Mouse (Mus musculus) Patski (cell line): ENCODE data around the gene Glrx5. TPM values are rescaled to one million over a fixed set of nuclear protein-coding genes. Genes with fewer than 3 reads are reported as not detected.
A peak's percentile ranks its signal among the peaks of the same experiment; 100 is the strongest.

Experiments used
- ATAC-seq: fragments of 100-300 bp; one replicate; pipeline ENCODE4 v1.8.0; 2021
- CTCF ChIA-PET: fragments of 350-600 bp; sonication (Branson Sonifier 250); formaldehyde crosslinking; loops from one replicate; lab custom pipeline; 2022; ENCODE audit warnings: inconsistent platforms; lab: Charles Lee
- POLR2A ChIA-PET: fragments of 350-600 bp; sonication (Branson Sonifier 250); formaldehyde crosslinking; loops from one replicate; lab custom pipeline; 2022; ENCODE audit warnings: antibody characterized with exemption, inconsistent platforms; lab: Charles Lee
- DNase-seq: peaks from one replicate; pipeline ENCODE4 v3.0.0-alpha.2; 2011; ENCODE audit warnings: low read depth, low spot score
- H3K27me3 ChIP-seq: fragments of 371-371 bp; one replicate; pipeline ENCODE4 v1.5.1; 2021
- CTCF ChIP-seq: fragments of 100-300 bp; IDR thresholded peaks from one replicate; pipeline ENCODE4 v1.5.1; 2021
- in situ Hi-C: fragments of 300-500 bp; cut with MboI; formaldehyde crosslinking; loops from 3 replicates; pipeline ENCODE4 v1.11.1; 2018; ENCODE audit warnings: low pct_unique_long_range_greater_than_20kb, mixed read lengths
- polyA plus RNA-seq: library from polyadenylated mRNA; unstranded; gene quantifications from one replicate; pipeline ENCODE4 v1.2.3, GENCODE M21; 2021

Gene Glrx5
- polyA plus RNA-seq, result 88.8 TPM

DNA sequence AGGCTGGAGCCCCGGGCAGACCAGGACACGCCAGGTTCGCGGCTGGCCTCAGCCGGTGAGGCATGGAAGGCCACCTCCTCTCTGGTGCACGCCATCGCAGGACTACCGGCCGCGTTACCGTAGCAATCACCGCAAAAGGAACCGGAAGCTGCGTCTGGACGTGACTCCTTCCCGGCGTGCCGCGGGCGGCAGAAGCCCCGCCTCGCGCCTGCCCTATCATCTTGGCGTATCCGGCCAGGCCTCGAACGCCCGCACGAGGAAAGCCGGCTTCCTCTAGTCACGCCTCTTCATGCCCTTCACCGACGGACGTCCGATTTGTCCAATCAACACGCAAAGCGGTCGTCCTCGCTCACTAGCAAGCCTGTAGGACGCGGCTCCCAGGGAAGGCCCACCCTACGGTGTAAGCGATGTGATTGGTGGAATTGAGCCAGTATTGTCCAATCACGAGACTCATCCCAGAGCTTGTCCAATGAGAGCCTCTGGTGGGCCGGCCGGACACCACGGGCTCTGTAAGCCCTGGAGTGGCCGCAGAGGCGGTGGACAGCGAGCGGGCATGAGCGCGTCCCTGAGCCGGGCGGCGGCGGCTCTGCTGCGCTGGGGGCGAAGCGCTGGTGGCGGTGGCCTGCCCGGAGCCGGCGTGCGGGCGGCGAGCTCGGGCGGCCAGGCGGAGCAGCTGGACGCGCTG is at the start of gene Glrx5:
Gene Glrx5, plus strand, starts transcription at position 542 of the 685 bp plus-strand sequence.
- ChIA-PET CTCF (interaction anchor here (6.8 kb wide), 1 partner anchor 79 kb away, joined by 34 read pairs; no protein-coding TSS in a partner anchor), POLR2A (interaction anchor here (0.6 to 1.2 kb wide), 3 partner anchors 10 to 1352 kb away, joined by 3 to 6 read pairs (median 3); no protein-coding TSS in a partner anchor)
- TF ChIP-seq CTCF, result no peak
- ATAC-seq (peak; percentile 99), DNase-seq (peak; percentile 100)
- in situ Hi-C loops, result loop anchor here (25.0 kb wide), 1 partner anchor 595 kb away; no protein-coding TSS in a partner anchor
- no peaks in the 10 kb centered on the region for H3K27me3 ChIP-seq

DNA sequence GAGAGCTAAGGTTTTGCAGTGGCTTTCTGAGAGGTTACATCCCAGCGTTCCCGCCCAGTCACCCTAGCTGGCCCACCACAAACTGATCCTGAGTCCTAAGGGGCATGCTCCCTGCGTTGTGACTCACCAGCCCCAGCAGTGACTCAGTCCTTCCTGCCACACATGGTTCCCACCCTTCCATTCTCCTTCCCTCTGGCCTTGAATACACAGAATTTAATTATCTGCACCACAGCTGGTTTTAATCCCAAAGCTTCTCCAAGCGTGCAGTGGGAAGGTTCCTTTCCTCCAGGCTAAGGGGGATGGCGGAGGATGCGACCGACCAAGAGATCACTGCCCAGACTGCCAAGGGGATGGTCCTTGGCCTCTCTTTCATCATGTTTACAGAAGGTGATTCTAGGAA is 49.0 kb upstream of the Glrx5 start:
- ChIA-PET POLR2A (interaction anchor here (1.2 to 1.8 kb wide), 2 partner anchors 26 to 28 kb away, joined by 3 to 4 read pairs; no protein-coding TSS in a partner anchor), CTCF (interaction anchor here (1.2 to 1.5 kb wide), 2 partner anchors 18 to 45 kb away, joined by 3 to 8 read pairs; no protein-coding TSS in a partner anchor)
- H3K27me3 ChIP-seq, result no peaks in the 10 kb centered on the region
- no peak for TF ChIP-seq CTCF
- in situ Hi-C loops, result loop anchor here (25.0 kb wide), 1 partner anchor 1296 kb away; the partner anchor contains the start of genes Serpina16 and Serpina1f
- ATAC-seq, result peak; percentile 93
- DNase-seq, result peak; percentile 88

- ATAC-seq (no peak), DNase-seq (no peak)
- no peaks in the 10 kb centered on the region for H3K27me3 ChIP-seq
- no peak for TF ChIP-seq CTCF
- CTCF ChIA-PET, result interaction anchor here (1.8 kb wide), 1 partner anchor 29 kb away, joined by 4 read pairs; no protein-coding TSS in a partner anchor
- POLR2A ChIA-PET, result no interaction called here
- in situ Hi-C loops, result loop anchor here (25.0 kb wide), 1 partner anchor 1298 kb away; the partner anchor contains the start of genes Serpina16 and Serpina1f
These were observed 47.4 kb upstream of the Glrx5 start for GRCm38 (mm10) chr12:104985088-104985487.

DNA sequence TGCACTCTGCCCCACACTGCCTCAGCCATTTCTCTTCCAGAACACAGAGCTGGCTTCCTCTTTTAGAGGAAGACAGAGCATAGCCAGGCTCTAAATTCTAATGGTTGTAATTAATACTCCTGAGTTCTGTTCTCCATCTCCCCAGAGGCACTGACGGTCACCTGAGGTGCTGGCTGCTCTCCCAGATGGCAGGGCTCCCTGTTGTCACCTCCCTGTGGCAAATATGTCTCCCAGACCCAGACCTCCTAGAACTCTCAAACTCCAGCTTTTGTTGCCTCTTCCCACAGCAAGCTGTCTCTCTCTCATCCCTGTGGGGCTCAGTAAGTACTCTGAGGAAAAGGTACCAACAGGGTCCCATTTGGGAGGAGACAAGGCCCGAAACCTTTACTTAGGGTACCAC is 46.5 kb upstream of the Glrx5 start:
- CTCF ChIA-PET, result interaction anchor here (1.8 kb wide), 1 partner anchor 30 kb away, joined by 4 read pairs; no protein-coding TSS in a partner anchor
- ATAC-seq (no peak), DNase-seq (no peak)
- POLR2A ChIA-PET, result interaction anchor here (0.6 kb wide), 1 partner anchor 135 kb away, joined by 4 read pairs; no protein-coding TSS in a partner anchor
- H3K27me3 ChIP-seq, result no peaks in the 10 kb centered on the region
- TF ChIP-seq CTCF, result no peak
- in situ Hi-C loops, result loop anchor here (25.0 kb wide), 1 partner anchor 1299 kb away; the partner anchor contains the start of genes Serpina16 and Serpina1f

GRCm38 (mm10) chr12:104986781-104987180 is 45.7 kb upstream of the Glrx5 start:
- no peak for DNase-seq
- H3K27me3 ChIP-seq, result no peaks in the 10 kb centered on the region
- in situ Hi-C loops, result loop anchor here (25.0 kb wide), 1 partner anchor 1299 kb away; the partner anchor contains the start of genes Serpina16 and Serpina1f
- ChIA-PET POLR2A (no interaction called here), CTCF (interaction anchor here (1.0 to 1.4 kb wide), 2 partner anchors 11 to 47 kb away, joined by 4 read pairs; no protein-coding TSS in a partner anchor)
- TF ChIP-seq CTCF, result no peak
- no peak for ATAC-seq

GRCm38 (mm10) chr12:104987936-104988335 is 44.6 kb upstream of the Glrx5 start:
- in situ Hi-C loops, result loop anchor here (25.0 kb wide), 1 partner anchor 1301 kb away; the partner anchor contains the start of genes Serpina16 and Serpina1f
- no peaks in the 10 kb centered on the region for H3K27me3 ChIP-seq
- ChIA-PET POLR2A (no interaction called here), CTCF (interaction anchor here (1.1 to 1.4 kb wide), 2 partner anchors 35 to 48 kb away, joined by 4 to 6 read pairs; no protein-coding TSS in a partner anchor)
- DNase-seq (no peak), ATAC-seq (no peak)
- TF ChIP-seq CTCF, result no peak

DNA sequence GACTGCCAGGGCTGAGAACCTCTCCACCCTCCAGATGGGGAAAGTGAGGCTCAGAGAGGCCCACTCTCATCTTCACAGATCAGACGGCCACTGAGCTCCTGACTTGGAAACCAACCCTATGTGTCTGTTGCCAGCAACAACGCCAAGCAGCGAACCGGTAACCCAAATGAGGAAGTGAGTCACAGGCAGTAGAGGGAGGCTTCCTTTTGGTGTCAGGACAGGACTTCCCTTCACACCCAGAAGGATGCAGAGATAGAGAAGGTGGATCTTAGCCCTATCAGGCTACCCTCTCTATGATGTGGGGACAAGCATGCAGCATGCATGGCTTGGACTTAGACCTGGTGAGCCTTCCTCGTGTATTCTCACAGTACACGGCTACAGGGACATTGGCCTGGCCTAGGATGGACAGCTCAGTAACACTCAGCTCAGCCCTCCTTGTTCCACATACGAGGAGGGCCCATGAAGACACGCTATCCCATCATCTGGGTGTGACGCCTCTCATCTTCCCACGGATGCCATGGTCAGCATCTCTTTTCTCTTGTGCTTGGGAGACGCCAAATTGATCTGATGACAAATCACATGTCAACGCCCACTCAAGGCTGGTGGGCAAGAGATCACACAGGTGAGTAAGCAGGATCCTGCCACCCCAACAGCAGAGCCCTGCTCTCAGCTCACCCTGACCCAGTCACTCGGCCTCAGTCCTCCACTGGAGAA is 41.6 kb upstream of the Glrx5 start:
- in situ Hi-C loops, result loop anchor here (25.0 kb wide), 1 partner anchor 1304 kb away; the partner anchor contains the start of genes Serpina16 and Serpina1f
- ChIA-PET POLR2A (no interaction called here), CTCF (no interaction called here)
- DNase-seq (no peak), ATAC-seq (no peak)
- H3K27me3 ChIP-seq, result no peaks in the 10 kb centered on the region
- no peak for TF ChIP-seq CTCF

GRCm38 (mm10) chr12:104992123-104992741 is 40.3 kb upstream of the Glrx5 start:
- no peak for DNase-seq
- POLR2A ChIA-PET, result interaction anchor here (1.0 kb wide), 1 partner anchor 11 kb away, joined by 3 read pairs; no protein-coding TSS in a partner anchor
- in situ Hi-C loops, result loop anchor here (25.0 kb wide), 1 partner anchor 1305 kb away; the partner anchor contains the start of genes Serpina16 and Serpina1f
- ATAC-seq, result peak; percentile 56
- CTCF ChIA-PET, result no interaction called here
- no peaks in the 10 kb centered on the region for H3K27me3 ChIP-seq
- no peak for TF ChIP-seq CTCF

DNA sequence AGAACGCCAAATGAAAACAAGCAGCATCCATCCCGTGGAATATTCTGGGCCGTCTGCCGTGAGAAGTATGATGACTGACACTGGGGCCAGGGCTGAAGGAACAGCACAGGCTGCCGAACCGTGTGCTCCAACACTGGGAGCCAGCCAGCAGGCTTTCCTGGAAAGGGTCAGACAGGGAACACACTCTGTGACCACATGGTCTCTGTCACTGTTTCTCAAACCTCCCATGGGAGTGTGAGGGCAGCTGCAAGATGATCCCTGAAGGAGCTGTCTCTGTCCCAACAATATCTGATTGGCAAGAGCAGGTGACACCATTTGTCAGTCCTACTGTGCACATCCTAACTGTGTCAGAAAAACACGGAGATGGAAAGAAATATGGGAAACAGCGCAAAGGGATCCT is 39.6 kb upstream of the Glrx5 start:
- no peak for DNase-seq
- ChIA-PET POLR2A (interaction anchor here (1.0 kb wide), 1 partner anchor 11 kb away, joined by 3 read pairs; no protein-coding TSS in a partner anchor), CTCF (no interaction called here)
- TF ChIP-seq CTCF, result no peak
- H3K27me3 ChIP-seq, result no peaks in the 10 kb centered on the region
- in situ Hi-C loops, result loop anchor here (25.0 kb wide), 1 partner anchor 1306 kb away; the partner anchor contains the start of genes Serpina16 and Serpina1f
- ATAC-seq, result no peak
